Mouse (Mus musculus) spleen, adult 18-20 months (tissue): ENCODE measurements at regions not wholly inside any gene's neighbourhood (a gene's known extent, or its start where the extent isn't known, plus 50 kb on each side); places are given as distances from the start of the nearest gene placed in this dataset.

Experiments
- DNase-seq, 2 experiments: peaks; one replicate each; pipeline ENCODE4 v3.0.0; 2022; ENCODE audit warnings: mixed read lengths in 2 of 2

- no peak for DNase-seq
Measured at GRCm38 (mm10) chr12:118404171-118404570, 102.9 kb upstream of the Sp4 start.

DNA sequence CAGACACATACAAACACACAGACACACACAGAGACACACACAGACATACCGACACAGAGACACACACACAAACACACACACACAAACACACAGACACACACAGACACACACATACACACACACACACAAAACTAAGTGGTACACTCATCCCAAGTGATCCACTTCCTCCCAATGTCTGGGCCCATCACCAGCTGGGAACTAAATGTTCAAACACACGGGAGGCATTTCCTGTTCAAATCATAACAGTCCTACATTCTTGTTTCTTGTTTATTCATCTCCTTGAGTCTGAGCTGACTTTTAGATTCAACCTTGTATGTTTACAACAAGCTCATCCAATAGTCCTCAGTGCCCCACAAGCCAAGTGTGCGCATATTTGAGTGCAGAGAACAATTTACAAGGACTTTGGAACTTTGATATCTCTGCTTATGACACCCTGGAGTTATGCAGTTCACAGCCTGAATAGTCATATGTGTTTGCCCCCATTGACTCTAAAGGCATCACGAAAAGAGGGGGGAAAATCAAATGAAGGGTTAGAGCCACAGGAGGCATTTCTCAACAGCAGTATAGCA lies 102.4 kb upstream of the Sp4 start:
- DNase-seq, result no peak

GRCm38 (mm10) chr12:118401377-118401776 lies 100.1 kb upstream of the Sp4 start:
- no peak for DNase-seq

- no peak for DNase-seq
Measured at GRCm38 (mm10) chr12:118391654-118392053, 90.4 kb upstream of the Sp4 start.

DNA sequence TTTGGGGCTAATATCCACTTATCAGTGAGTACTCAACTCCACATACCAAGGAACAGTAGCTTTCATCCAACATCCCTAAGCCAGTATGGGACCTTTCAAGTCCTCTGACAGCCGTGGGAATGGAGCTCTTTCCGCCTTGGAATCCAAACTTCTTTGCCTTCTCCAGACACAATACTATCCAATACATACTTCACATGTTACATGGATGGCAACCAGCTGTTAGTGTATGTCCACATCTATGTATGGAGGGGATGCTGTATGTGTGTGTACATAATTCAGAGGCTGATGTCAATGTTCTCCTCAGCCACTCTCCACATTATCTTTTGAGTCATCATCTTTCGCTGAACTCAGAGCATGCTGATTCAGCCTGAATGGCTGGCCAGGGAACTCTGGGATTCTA lies 79.8 kb upstream of the Sp4 start:
- DNase-seq, result no peak

- DNase-seq, result no peak
Measured at GRCm38 (mm10) chr12:118377898-118378297, 76.7 kb upstream of the Sp4 start.

DNA sequence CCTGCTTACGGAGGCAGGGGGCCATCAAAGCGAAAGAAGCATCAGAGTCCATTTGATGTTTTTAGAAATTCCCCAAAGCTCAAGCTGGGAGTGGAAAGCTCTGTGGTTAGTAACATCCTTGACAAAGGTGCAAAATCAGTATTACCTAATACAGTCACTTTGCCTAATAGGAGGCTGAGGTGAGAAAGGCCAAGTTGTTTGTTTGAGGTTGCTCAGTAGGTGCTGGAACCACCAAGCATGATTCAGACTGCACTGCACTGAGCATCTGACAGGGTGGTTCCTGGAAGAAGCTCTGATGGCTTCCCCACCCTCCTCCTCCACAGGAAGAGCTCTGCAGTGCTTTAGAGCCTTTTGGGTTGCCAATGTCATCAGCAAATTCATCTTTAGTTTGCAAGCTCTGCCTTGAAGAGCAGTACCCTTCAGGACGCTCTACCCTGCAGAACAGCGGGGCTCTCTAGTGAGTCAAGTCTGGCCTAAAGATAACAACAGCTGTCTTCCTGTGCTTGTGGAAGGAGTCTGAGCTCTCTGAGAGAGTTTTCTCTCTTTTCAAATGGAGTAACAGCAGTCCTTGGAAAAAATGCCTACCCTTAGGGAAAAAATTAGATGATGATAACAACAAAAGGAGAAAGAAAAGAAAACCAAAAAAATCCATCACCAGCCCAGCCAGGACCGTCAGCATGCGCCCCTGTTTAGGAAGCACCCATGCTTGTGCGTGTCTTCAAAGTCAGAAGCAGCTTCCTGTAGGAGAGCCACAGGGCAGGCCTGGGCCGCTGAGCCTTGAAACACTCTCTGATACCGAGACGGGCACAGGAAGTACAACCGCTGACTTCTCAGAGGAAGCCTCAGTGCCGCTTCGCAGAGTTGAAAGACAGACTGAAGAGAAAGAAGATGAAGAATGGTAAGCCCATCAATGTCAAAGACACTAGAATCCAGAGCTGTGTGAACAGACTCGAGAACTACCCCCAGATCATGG lies 75.6 kb upstream of the Sp4 start:
- DNase-seq, result peak; percentile 60 to 62

DNA sequence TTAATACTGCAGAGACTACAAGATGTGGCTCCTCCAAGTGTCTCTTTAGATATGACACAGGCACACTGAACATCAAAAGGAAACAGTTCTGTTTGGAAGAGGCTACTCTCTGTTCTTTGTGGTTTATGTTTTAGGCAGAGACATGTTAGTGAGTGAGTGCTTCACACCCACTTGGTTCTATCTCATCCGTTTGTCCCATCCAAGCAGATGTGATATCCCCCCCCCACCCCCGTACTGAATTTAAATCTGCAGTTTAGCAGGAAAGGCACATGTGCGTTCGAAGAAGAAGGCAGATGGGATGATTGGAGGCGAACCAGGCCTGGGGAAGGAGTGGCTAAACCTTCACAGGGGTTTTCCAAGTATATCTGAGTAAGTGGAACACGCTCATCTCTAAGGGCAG lies 72.0 kb upstream of the Sp4 start:
- no peak for DNase-seq

DNA sequence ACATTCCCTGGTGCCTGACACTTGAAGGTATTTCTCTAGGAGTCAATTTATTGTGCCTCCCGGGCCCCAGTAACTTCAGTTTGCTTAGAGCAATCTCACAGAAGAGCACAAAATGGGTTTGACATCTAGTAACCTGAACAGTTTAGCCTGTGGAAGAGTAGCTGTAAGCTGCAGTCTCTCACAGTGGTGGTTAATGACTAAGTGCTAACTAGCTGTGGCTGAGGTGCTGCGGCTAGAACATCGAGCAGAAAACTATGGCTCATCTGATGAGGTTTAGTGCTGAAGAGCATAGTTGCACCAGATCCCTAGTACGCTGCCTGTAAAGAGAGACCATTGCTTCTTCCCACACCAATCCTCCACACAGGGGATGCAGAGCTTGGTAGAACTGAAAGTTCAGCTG lies 70.7 kb upstream of the Sp4 start:
- DNase-seq, result no peak

- no peak for DNase-seq
Measured at GRCm38 (mm10) chr12:118367307-118368076, 66.3 kb upstream of the Sp4 start.

DNA sequence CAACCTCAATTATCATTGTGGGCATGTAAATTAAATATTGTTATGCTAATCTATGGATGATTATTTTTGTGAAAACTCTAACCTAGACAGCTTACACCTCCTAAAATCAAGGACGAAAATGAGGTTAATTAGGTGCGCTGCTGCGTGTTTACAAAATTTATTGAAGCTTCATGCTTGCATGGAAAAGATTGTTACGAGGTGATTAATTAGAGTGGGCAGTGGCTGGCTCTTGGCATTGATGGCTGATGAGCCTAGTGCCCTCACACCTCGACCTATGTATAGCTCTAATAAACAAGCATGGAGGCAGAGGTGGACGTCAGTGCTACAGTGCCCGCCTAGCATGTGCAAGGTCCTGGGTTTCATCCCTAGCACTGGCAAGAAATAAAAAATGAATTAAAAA lies 51.6 kb upstream of the Sp4 start:
- DNase-seq, result no peak

DNA sequence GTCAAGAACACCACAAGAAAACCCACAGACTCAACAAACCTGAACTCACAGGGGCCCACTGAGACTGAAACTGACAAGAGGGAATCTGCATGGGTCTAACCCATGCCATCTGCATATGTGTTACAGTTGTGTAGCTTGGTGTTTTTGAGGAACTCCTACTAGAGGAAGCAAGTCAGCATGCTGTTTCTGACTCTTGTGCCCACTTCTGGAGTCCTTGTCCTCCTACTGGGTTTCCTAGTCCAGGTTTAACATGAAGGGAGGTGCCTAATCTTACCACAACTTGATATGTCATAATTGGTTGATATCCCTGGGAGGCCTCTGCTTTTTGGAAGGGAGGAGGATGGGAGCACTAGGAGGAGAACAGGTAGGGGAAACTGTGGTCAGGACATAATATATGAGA lies 50.2 kb upstream of the Sp4 start:
- DNase-seq, result no peak
